Mouse (Mus musculus) urinary bladder, postnatal 10 days (tissue): Measurements from ENCODE around the gene Trim50.
A peak's percentile ranks its signal among the peaks of the same experiment; 100 is the strongest.

Experiments
- DNase-seq: peaks from one replicate; pipeline ENCODE4 v3.0.0; 2022; ENCODE audit warnings: low spot score

Gene Trim50

GRCm38 (mm10) chr5:135369787-135370654 lies 16.9 kb downstream of the Trim50 start, which contains the start of gene Nsun5:
Gene Nsun5 (plus strand): TSS chr5:135369953.
- DNase-seq = peak; percentile 90

DNA sequence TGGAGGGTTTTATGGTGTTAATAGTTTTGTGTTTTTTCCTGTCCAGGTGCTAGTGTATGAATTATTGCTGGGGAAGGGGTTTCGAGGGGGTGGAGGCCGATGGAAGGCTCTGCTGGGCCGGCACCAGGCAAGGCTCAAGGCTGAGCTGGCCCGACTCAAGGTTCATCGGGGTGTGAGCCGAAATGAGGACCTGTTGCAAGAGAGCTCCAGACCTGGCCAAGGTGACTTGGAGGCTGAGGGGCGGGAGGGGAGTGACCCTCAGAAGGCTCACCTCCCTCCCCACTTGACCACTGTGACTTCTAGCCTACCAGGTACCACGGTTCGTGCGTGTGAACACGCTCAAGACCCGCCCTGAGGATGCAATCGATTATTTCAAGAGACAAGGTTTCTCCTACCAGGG lies 18.1 kb downstream of the Trim50 start:
- no peak for DNase-seq

GRCm38 (mm10) chr5:135373601-135374000 lies 20.5 kb downstream of the Trim50 start:
- DNase-seq = no peak

DNA sequence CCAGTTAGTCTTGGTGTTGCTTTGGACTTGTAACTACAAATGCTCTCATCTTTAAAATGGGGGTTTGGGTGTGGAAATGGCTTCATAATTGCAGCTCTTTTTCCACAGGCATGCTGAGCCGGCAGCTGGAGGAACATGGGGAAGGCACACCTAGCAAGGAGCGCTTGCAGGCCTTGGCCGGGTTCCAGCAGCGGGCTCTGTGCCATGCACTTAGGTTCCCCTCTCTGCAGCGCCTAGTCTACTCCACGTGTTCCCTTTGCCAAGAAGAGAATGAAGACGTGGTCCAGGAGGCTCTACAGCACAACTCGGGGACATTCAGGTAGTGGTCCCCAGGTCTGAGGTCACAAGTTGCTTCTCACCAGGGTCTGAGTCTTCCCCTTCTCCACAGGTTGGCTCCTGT lies 22.1 kb downstream of the Trim50 start:
- no peak for DNase-seq

DNA sequence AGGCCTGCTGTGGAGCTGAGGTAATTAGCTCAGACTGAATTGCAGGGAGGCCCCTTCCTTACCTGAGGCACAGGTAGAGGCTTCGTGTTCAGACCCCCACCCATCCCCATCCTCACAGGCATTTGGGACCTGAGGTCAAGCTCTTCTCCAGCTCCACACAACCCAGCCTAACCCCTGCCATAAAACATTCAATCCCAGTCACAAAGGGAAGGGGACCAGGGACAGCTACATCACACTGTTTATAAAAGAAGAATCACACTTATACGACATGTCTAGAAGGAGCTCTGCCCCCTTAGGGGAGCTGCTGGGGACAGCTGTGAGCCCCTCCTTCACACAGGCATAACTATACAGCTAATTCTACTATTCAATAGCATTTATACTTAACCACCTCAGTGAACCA lies 23.2 kb downstream of the Trim50 start:
- DNase-seq = no peak

DNA sequence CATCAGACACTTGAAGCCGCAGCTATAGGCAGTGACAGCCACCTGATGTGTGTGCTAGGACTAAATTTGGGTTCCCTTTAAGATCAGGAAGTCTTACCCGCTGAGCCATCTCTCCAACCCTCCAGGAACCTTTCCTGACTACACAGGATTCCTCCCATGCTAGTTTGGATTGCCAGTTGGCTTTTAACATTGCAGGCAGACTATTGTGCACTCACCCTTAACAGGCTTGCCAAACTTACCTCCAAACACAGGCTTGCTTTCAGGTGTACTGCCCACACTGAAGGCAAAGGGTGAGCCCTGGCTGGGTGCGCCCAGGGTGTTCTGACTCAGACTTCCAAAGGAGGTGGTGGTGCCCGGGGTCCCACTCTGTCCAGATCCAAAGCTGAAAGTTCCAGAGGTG lies 27.6 kb downstream of the Trim50 start:
- no peak for DNase-seq

DNA sequence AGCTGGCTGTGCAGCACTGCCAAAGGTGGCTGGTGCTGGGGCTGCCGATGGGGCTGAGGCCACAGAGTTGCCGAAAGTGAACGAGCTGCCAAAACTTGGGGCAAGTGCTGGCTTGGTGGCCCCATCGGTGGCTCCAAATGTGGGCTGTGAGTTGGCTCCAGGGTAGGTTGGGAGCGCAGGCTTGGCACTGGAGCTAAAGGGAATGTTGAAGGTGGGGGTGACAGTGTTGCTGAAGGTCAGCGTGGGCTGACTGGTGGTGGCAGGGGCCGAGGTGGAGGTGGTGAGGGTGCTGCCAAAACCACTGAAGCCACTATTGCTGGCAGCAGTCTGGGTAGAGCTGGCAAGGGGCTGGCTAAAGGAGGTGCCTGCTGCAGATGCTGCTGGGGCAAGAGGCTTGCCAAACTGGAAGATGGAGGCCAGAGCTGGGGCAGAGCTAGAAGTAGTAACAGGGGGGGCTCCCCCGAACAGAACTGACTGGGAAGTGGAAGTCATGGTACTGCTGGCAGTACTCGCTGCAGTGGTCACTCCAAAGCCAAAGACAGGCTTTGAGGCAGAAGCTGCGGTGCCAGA lies 28.3 kb downstream of the Trim50 start:
- DNase-seq = no peak

GRCm38 (mm10) chr5:135382746-135383145 lies 29.7 kb downstream of the Trim50 start:
- no peak for DNase-seq

- no peak for DNase-seq
These were observed 30.7 kb downstream of the Trim50 start for GRCm38 (mm10) chr5:135383771-135384170.

DNA sequence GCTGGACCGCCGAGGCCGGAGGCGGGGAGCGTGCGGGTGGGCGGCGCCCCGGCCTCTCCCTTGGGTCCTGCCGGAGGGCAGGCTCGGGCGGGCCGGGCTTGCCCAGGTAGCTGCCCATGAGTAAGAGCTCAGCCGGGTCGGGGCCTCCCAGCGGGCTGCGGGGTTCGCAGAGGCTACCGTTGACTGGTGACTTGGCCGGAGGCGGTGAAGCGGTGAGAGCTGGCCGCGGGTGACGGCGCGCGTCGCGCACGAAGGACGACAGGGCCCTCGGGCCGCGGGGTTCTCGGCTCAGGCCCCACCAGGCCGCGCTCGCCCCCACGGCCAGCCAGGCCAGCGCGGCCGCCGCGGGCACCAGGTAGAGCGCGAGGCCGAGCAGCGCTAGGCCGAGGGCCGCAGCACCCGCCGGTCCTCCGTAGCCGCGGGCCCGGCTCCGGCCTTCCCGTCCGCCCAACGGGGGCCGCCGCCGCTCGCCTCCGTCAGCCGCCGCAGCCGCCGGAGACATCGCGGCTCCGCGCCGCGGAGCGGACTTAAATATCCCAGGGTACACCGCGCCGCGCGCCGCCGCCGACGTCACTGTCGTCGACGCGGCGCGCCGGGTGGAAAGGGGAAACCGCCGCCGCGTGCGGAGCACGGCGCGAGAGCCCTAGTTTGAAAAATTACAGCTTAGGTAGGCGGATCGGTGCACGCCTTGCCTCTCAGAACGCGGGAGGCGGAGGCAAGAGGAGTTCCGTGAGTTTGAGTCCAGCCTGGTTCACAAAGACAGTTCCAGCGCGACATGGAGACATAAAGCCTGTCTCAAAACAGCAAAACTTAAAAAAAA lies 41.1 kb downstream of the Trim50 start, which contains the start of gene Pom121:
Gene Pom121, minus strand, starts transcription at position 543 of the 820 bp plus-strand sequence.
- peak; percentile 42 for DNase-seq

- DNase-seq = no peak
These were observed 42.7 kb downstream of the Trim50 start for GRCm38 (mm10) chr5:135395826-135396225.

DNA sequence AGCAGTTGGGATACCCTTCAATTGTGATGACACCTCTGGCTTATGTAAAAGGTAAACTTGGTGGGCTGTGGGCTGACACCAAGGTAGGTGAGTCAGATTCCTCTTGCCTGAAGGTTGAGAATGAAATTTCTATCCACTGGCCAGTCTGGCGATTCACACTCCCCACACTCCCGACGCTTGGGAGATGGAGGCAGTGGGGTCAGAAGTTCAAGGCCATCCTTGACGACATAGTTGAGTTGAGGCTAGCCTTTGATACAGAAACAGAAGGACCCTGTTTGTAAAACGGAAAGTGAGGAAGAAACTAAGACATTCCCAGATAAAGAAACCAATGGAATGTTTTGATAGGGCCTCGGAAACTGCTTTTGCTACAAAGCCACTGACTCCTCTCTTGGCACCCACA lies 46.3 kb downstream of the Trim50 start:
- DNase-seq = no peak

DNA sequence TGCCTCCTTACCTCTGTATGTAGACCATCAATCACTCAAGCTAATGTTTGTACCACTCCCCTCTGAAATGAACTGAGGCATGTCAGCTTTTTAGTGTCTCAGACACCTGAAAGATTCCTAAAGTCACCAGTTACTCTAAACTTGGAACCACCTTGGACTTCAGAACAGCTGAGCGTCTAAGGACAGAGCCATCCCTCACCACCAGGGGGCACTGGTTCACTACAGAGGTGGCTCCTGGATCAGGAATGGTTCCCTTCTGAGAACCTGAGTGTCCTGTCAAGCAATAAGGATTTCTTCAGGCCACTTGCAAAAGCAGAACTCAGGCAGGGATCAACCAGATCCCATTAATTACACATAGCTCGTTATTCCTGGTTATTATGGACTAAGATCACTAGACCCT lies 47.1 kb downstream of the Trim50 start:
- peak; percentile 49 for DNase-seq

DNA sequence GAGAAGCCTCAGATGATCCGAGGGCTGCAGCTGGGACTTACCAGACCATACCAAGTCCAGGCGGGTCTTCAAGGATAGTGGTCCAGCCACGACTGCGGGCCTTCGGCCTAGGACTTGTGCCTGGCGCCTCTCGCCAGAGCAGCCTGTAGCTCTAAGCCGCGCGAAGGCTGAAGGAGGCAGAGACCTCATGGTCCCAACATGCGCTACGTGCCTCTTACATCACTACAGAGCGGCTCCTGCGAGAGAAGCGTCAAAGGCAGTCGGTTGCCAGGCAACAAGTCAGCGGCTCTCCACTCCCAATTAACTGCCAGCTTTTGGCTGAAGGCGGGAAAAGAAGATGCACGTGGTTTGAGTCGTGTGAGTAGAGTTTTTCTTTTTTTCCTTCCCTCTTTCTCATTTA lies 51.5 kb downstream of the Trim50 start:
- DNase-seq = no peak

DNA sequence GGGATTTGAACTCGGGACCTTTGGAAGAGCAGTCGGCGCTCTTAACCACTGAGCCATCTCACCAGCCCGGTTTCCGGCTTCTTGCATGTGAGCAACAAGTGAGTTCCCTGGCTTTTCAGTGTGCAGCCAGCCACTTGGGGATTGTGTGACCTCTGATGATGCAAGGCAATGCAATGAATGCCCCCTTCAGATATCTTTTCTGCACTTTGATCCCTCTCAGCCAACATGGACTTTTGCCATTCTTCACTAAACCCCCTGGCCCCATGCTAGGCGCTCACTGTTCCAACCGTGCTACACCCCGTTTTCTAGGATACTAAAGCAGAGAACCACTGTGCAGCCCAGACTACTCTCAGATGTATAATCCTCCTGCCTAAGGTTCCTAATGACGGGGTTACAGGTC lies 52.3 kb downstream of the Trim50 start:
- no peak for DNase-seq

GRCm38 (mm10) chr5:135408114-135408513 lies 55.0 kb downstream of the Trim50 start:
- no peak for DNase-seq

DNA sequence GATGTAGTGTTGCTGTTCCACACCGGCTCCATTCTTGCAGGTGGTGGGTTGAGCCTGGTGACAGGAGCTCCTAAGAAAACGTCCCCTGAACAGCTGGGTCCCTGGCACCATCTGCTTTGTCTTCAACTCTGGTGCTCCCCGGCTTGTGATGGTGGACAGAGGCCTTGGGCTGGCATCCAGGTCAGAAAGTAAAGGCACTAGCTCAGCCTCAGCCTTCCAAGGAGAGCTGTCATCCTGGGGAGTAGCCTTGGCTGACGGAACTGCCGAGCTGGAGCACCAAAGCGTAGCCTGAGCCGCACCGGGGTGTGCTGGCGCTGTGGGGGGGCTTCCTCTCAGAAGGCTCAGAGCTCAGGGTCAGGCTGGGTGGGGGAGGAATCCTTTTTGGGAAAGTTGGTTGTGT lies 57.2 kb downstream of the Trim50 start:
- no peak for DNase-seq
